Mouse (Mus musculus): Measurements from ENCODE around the gene Atxn2l. TPM values are rescaled to one million over a fixed set of nuclear protein-coding genes. Genes with fewer than 3 reads are reported as not detected.
A peak's percentile ranks its signal among the peaks of the same experiment; 100 is the strongest.

The Atxn2l gene
- polyA plus RNA-seq, 1 experiment from 2014 or later: 47.0 TPM

DNA sequence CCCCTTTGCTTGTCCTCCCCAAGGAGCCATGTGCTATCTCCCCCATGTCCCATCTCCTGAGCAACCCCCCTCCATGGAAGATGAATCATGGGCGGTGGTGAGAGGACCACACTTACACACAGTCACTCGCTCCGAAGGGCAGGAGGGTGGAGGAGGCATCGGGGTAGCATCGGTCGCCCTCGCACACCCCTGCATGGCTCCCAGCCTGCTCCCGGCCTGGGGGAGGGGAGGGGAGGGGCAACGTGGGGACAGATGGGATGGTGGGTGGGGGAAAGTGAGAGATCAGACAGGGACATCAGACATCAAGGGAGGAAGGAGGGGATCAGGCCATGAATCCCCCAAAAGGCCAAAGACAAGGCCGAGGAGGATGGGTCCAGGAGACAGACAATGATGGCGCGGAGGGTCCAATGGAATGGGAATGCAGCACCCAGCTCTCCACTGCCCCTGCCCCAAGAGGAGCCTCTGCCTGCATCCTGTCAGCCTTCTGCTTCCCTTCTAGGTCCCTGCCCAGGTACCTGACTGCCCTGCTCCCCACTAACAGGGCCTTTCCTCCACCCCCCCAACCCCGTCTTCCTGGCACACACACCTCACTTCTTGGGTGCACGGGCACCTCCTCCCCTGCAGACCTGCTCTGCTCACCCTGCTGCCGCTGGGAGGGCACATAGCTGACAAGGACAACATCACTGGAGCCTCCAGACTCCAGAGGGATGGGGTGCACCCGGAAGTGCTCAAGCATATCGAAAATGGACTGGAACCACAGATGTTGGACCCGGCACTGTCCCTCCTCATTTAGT lies 35.2 kb downstream of the Atxn2l start:
- H3K27ac ChIP-seq: no peak overlapping the region
- H3K4me3 ChIP-seq: no peak overlapping the region
- peaks cover 30% of the 10 kb centered on the region for H3K4me1 ChIP-seq
- H3K9ac ChIP-seq: no peak overlapping the region
- no peaks in the 10 kb centered on the region for H3K9me3 ChIP-seq
- H3K27me3 ChIP-seq: no peaks in the 10 kb centered on the region
- H3K36me3 ChIP-seq: peaks cover 66% of the 10 kb centered on the region
- ATAC-seq (ENCODE audit: insufficient number of reproducible peaks, low FRiP score, low TSS enrichment, low read depth): no peak
- WGBS: 91% methylated on average over 18 of the region's 18 CpGs
- H3K4me2 ChIP-seq: no peak overlapping the region

DNA sequence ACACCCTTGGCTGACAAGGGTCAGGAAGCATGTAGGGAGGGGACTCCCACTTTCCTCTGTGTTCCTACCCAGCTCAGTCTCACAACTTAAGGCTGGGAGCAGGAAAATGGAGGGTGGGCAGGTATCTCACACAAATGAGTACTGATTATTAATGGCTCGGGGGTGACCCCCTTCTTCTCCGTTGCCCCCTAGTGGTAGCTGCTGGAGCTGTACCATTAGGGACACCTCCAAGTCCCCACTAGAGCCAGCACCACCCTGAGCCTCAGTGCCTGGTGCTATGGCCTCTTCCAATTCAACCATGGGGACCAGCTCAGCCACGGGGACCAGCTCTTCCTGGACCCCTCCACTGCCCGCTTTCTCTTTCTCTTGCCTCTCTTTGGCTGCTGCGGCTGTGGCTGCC lies 36.0 kb downstream of the Atxn2l start:
- no peak overlapping the region for H3K27ac ChIP-seq
- H3K4me1 ChIP-seq: peaks cover 26% of the 10 kb centered on the region
- H3K36me3 ChIP-seq: peaks cover 61% of the 10 kb centered on the region
- no peaks in the 10 kb centered on the region for H3K9me3 ChIP-seq
- H3K9ac ChIP-seq: no peak overlapping the region
- no peak for ATAC-seq (ENCODE audit: insufficient number of reproducible peaks, low FRiP score, low TSS enrichment, low read depth)
- 74% methylated on average over 5 of the region's 5 CpGs for WGBS
- H3K4me2 ChIP-seq: no peak overlapping the region
- no peak overlapping the region for H3K4me3 ChIP-seq
- no peaks in the 10 kb centered on the region for H3K27me3 ChIP-seq

DNA sequence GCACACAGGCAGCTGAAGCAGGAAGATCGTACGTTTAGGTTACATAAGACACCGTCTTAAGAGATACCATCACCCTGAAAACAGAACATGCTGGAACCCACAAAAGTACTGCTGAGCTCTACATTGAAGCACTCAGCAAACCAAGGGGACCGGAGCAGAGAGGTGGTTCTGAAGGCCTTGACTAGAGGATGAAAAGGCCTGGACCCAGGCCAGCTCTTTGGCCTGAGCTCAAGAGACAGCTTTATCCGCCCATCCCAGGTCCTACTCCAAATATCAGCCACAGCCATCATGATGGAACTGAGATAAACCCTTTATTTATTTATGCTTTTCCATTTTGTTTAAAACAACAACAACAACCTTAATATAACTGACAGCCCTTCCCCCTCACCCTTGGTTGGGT lies 36.5 kb downstream of the Atxn2l start:
- Histone ChIP-seq H3K9me3 (no peaks in the 10 kb centered on the region), H3K36me3 (peaks cover 55% of the 10 kb centered on the region), H3K9ac (no peak overlapping the region), H3K4me2 (no peak overlapping the region), H3K4me3 (no peak overlapping the region), H3K4me1 (peaks cover 25% of the 10 kb centered on the region), H3K27me3 (no peaks in the 10 kb centered on the region), H3K27ac (peak overlapping the region; percentile 58; the same call in 1 of the 2 replicates)
- 83% methylated on average over 5 of the region's 5 CpGs for WGBS
- ATAC-seq (ENCODE audit: insufficient number of reproducible peaks, low FRiP score, low TSS enrichment, low read depth): no peak

DNA sequence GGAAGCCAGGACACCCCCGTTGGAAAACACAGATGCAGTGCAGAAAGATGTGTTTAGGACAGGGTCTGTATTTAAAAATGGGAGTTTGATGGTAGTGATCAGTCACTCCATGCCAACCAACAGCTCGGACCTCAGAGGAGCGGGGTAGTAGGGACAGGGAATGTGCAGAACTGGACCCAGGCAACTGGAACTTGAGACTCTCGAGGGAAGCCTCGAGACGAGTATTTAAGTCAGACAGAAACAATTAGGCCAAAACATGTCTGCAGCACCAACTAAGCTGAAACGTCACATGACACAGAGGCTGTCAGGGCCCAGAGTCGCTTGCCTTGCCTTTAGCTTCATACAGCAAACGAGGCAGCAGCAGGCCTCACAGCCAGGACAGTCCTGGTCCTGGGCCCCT lies 37.1 kb downstream of the Atxn2l start:
- peak overlapping the region; percentile 58 for H3K27ac ChIP-seq
- no peak overlapping the region for H3K4me3 ChIP-seq
- no peak overlapping the region for H3K9ac ChIP-seq
- 59% methylated on average over 9 of the region's 9 CpGs for WGBS
- peaks cover 26% of the 10 kb centered on the region for H3K4me1 ChIP-seq
- H3K36me3 ChIP-seq: peaks cover 49% of the 10 kb centered on the region
- H3K4me2 ChIP-seq: no peak overlapping the region
- no peak for ATAC-seq (ENCODE audit: insufficient number of reproducible peaks, low FRiP score, low TSS enrichment, low read depth)
- H3K27me3 ChIP-seq: no peaks in the 10 kb centered on the region
- no peaks in the 10 kb centered on the region for H3K9me3 ChIP-seq

DNA sequence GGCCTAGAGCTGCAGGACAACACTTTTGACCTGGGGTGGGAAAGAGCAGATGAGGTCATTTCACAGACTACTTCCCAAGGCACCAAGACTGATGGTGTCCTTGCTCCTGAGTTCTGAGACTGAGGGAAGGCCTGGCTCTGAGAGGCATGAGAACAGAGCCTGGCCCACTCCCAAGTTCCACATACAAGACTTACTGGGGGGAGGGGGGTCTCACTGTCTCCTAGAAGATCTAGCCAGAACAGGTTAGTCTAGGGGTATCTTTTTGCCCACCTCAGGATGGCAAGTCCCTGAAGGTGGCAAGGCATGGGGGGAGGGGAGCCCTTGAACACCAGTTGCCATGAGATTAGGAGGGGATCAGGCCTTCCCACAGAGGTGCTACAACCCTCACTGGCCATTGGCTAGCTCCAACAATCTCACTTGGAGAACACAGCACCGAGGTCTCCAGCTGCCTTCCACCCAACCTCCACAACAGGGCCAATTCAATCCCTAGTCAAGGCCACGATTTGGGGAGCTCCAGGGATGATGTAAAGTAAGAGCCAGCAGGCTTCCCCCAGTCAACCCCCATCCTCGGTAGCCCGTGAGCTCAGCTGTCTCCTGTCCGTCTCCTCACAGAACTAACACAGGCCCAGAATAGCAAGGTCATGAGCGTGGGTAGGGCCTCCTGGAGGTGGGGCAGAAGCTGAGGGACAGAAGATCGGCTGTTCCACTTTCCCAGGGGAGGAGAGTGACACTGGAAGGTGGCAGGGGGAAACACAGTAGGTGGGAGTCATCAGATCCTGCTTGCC lies 37.8 kb downstream of the Atxn2l start:
- Histone ChIP-seq H3K4me2 (no peak overlapping the region), H3K36me3 (peaks cover 44% of the 10 kb centered on the region), H3K27ac (peak overlapping the region; percentile 58), H3K27me3 (no peaks in the 10 kb centered on the region), H3K9me3 (no peaks in the 10 kb centered on the region), H3K4me1 (peaks cover 32% of the 10 kb centered on the region), H3K9ac (no peak overlapping the region), H3K4me3 (no peak overlapping the region)
- ATAC-seq (ENCODE audit: insufficient number of reproducible peaks, low FRiP score, low TSS enrichment, low read depth): peak; percentile 21; the same call in 1 of the 2 replicates
- 45% methylated on average over 7 of the region's 7 CpGs for WGBS

DNA sequence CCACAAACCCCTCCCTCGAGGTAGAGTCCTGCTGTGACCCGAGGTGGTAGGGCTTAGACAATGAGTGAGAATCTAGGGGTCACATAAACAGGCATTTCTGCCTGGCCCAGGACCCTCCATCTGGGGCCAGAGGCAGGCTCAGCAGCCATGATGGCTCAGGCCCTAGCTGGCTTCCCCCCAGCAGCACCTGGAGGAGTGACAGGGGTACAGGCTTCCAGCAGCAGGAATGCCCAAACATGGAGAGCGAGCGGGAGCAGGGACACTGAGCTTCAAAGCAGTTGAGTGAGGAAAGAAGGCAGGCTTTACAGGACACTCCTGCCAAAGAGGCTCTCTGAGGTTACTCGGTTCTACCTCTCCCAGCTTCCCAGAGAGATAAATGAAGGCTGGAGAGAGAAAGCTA lies 38.4 kb downstream of the Atxn2l start:
- H3K9me3 ChIP-seq: no peaks in the 10 kb centered on the region
- peak overlapping the region; percentile 58; the same call in 1 of the 2 replicates for H3K27ac ChIP-seq
- no peak overlapping the region for H3K4me3 ChIP-seq
- no peak for ATAC-seq (ENCODE audit: insufficient number of reproducible peaks, low FRiP score, low TSS enrichment, low read depth)
- H3K4me1 ChIP-seq: peaks cover 32% of the 10 kb centered on the region
- no peaks in the 10 kb centered on the region for H3K27me3 ChIP-seq
- no peak overlapping the region for H3K4me2 ChIP-seq
- WGBS: 26% methylated on average over 5 of the region's 5 CpGs
- peaks cover 38% of the 10 kb centered on the region for H3K36me3 ChIP-seq
- no peak overlapping the region for H3K9ac ChIP-seq

DNA sequence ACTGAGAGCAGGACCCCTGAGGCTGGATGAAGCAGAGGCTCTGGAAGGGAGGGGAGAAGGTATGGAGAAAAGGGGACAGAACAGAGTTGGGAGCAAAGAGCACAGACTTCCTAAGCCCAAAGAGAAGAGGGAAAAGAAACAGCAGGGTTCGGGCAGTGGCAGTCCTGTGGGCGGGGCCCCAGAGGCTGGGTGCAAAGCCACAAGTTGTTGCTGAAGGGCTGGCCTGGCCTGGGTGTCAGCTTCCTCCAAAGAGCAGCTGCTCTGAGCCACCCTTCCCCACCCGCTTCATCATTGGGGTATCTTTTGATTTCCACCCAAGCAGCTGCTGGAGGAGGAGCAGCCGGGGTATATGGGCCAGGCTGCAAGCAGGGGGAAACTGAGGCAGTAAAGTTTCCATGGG lies 39.1 kb downstream of the Atxn2l start:
- H3K27ac ChIP-seq: peak overlapping the region; percentile 58
- H3K9ac ChIP-seq: no peak overlapping the region
- no peaks in the 10 kb centered on the region for H3K27me3 ChIP-seq
- H3K9me3 ChIP-seq: no peaks in the 10 kb centered on the region
- ATAC-seq (ENCODE audit: insufficient number of reproducible peaks, low FRiP score, low TSS enrichment, low read depth): no peak
- no peak overlapping the region for H3K4me2 ChIP-seq
- peaks cover 32% of the 10 kb centered on the region for H3K4me1 ChIP-seq
- no peak overlapping the region for H3K4me3 ChIP-seq
- 50% methylated on average over 4 of the region's 4 CpGs for whole genome bisulfite sequencing
- H3K36me3 ChIP-seq: peaks cover 31% of the 10 kb centered on the region

DNA sequence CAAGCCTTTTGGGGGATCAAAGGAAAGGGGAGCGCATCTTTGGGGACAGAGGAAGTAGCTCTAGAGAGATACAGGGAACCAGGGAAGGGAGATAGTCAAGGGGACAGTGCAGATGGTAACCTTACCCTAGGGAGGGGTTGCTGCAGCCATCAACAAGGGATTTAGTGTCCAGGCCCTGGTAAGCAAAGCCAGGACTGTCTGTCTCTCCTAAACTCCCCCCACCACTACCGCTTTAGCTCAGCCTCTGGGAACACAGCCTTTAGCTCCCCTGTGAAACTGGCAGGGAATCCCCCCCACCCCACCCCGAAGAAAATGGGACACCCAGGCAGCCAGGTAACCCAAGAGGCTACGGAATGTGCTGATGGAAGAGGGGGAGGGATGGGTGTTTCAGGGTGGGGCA lies 39.7 kb downstream of the Atxn2l start:
- 42% methylated on average over 4 of the region's 4 CpGs for WGBS
- no peak overlapping the region for H3K9ac ChIP-seq
- H3K36me3 ChIP-seq: peaks cover 25% of the 10 kb centered on the region
- no peak overlapping the region for H3K4me2 ChIP-seq
- peaks cover 32% of the 10 kb centered on the region for H3K4me1 ChIP-seq
- peak overlapping the region; percentile 18 for H3K27ac ChIP-seq
- no peak for ATAC-seq (ENCODE audit: insufficient number of reproducible peaks, low FRiP score, low TSS enrichment, low read depth)
- no peaks in the 10 kb centered on the region for H3K27me3 ChIP-seq
- H3K9me3 ChIP-seq: no peaks in the 10 kb centered on the region
- H3K4me3 ChIP-seq: no peak overlapping the region

DNA sequence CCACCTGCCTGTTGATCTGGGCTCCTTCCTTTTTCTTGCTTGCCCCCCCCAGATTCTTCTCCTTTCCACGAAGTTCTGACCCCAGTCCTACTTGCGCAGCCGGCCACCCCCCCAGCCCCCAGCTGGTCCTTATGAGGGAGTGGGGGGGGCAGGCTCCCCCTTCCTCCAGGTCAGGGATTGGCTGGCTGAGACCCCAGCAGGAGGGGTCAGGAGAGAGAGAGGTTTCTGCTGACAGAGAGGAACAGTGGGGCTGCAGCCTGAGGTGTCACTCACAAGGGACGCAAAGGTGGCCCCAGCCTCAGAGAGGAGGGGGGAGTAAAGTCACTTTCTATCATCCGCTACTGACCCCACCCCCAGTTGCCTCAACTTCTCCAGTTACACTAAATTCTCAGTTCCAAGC lies 40.2 kb downstream of the Atxn2l start, which contains the start of gene Atp2a1:
Atp2a1 (minus strand) TSS at position 105 of the 400 bp plus-strand sequence.
- Histone ChIP-seq H3K4me2 (no peak within 1 kb of the TSS), H3K9ac (no peak within 1 kb of the TSS), H3K36me3 (peaks cover 20% of the 10 kb centered on the region), H3K27ac (peak within 1 kb of the TSS; percentile 43), H3K27me3 (no peaks in the 10 kb centered on the region), H3K4me3 (peak within 1 kb of the TSS; percentile 16), H3K4me1 (peaks cover 32% of the 10 kb centered on the region), H3K9me3 (no peaks in the 10 kb centered on the region)
- no peak for ATAC-seq (ENCODE audit: insufficient number of reproducible peaks, low FRiP score, low TSS enrichment, low read depth)
- 52% methylated on average over 5 of the region's 5 CpGs for WGBS

DNA sequence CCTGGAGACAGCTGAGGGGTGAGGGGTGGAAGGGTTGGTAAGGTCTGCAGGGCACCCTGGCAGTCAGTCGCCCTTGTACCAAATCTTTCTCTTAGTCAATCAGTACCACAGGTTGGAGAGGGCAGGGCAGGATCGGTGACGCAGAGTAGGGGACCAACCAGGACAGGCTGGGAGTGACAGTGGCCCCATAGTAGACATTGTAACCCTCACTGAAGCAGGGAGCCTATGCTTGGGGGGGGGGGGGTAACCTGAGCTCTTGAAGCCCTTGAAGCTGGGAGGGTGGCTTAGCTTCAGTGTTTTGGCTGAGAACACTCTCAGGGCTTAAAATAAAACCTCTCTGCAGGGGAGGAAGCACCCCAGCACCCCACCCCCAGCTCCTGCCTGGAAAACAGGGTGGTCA lies 41.6 kb downstream of the Atxn2l start:
- Histone ChIP-seq H3K4me2 (no peak overlapping the region), H3K4me1 (peaks cover 32% of the 10 kb centered on the region), H3K9me3 (no peaks in the 10 kb centered on the region), H3K27me3 (no peaks in the 10 kb centered on the region), H3K4me3 (peak overlapping the region; percentile 16; the same call in 1 of the 2 replicates), H3K9ac (no peak overlapping the region), H3K36me3 (peaks cover 6% of the 10 kb centered on the region), H3K27ac (peak overlapping the region; percentile 43; the same call in 1 of the 2 replicates)
- WGBS: 66% methylated on average over 3 of the region's 3 CpGs
- no peak for ATAC-seq (ENCODE audit: insufficient number of reproducible peaks, low FRiP score, low TSS enrichment, low read depth)

DNA sequence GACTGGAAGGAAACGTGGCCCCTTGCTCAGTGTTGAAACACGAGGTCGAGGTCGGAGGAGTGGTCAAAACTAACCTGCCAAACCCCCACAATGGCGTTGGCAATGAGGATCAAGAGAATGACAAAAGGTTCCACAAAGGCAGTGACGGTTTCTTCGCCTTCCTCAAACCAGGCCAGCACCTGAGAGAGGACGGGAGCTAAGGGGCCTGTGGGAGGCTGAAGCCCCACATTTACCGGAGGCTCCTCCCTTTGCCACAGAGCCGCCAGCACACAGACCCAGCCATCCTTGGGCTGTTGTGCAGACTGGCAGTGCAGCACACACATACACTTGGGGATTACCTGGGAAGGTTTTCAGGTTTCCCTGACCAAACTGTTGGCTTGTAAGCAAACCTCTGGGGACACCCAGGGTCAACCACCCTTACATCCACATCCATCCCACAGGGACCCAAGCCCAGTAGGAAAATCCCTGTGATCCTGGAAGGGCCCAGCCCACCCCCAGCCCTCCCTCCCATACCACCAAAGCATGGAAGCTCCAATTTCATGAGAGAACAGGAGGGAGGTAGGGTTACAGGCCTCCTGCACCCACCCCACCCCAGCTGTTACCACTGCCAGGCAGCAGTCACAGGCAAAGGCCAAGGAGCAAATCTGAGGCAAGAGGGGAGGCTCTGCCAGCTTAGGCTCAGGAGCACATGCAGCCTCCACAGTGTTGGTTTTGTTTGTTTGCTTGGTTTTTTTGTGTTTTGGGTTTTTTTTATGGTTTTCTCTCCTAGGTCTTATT lies 42.4 kb downstream of the Atxn2l start:
- no peak overlapping the region for H3K4me3 ChIP-seq
- 37% methylated on average over 10 of the region's 10 CpGs for WGBS
- no peak for ATAC-seq (ENCODE audit: insufficient number of reproducible peaks, low FRiP score, low TSS enrichment, low read depth)
- H3K36me3 ChIP-seq: no peaks in the 10 kb centered on the region
- no peak overlapping the region for H3K27ac ChIP-seq
- H3K27me3 ChIP-seq: no peaks in the 10 kb centered on the region
- H3K4me2 ChIP-seq: no peak overlapping the region
- no peaks in the 10 kb centered on the region for H3K9me3 ChIP-seq
- H3K9ac ChIP-seq: no peak overlapping the region
- H3K4me1 ChIP-seq: peaks cover 32% of the 10 kb centered on the region
